Mouse (Mus musculus) T-helper 17 cell (primary cell): ENCODE data around the gene Sde2.

Source experiments
- in situ Hi-C, 2 experiments: fragments of 300-600 bp; cut with MboI, MseI; formaldehyde crosslinking; loops; 1 replicate in 1 of 2; 2 replicates in 1 of 2; pipeline ENCODE4 v1.15.1; 2025; ENCODE audit warnings: high pct_unique_total_duplicates in 2 of 2

Gene Sde2

GRCm38 (mm10) chr1:180850316-180851270 is at the start of gene Sde2:
Sde2 (plus strand) TSS chr1:180851127.
- in situ Hi-C loops = loop anchor here in 1 of 2 experiments (5.0 to 25.0 kb wide), 2 partner anchors 38 to 987 kb away; partner anchors contain the start of genes H3f3a and Lbr

- in situ Hi-C loops = no loop called here
Measured at GRCm38 (mm10) chr1:180801466-180801994, 49.4 kb upstream of the Sde2 start.

DNA sequence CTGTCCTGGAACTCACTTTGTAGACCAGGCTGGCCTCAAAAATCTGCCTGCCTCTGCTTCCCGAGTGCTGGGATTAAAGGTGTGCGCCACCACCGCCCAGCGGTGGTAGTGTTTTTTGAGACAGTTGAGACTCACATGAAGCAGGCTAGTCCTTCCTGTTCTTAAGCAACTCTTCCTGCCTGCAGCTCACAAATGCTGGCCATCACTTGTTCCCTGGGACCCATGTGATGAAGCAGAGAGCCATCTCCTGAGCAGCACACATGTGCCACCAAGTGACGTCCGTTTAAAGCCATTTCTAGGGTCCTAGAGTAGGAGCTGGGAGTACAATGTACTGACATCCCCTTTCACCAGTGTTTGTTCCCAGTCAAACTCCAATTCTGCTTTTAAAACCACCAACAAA is 47.0 kb upstream of the Sde2 start:
- in situ Hi-C loops = no loop called here

- in situ Hi-C loops = loop anchor here in 1 of 2 experiments (5.0 kb wide), 1 partner anchor 42 kb away; no protein-coding TSS in a partner anchor
Measured at GRCm38 (mm10) chr1:180808831-180809230, 42.1 kb upstream of the Sde2 start.

DNA sequence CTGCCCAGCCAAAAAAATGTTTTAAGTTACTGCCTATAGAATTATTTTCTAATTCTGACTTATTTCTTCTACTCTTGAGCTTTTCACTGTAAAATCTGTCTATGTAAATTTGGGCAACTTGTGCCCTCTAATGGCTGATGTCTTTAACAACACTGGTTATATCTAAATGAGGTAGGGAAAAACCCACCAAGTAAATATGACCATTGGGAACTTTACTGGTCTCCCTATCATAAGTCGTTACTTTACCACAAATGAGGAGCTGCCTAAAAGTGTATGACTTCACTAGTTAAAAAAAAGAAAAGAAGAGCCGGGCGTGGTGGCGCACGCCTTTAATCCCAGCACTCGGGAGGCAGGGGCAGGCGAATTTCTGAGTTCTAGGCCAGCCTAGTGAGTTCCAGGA is 40.0 kb upstream of the Sde2 start:
- in situ Hi-C loops = loop anchor here in 1 of 2 experiments (5.0 kb wide), 1 partner anchor 41 kb away; the partner anchor contains the start of gene Sde2

GRCm38 (mm10) chr1:180811596-180812462 is 39.1 kb upstream of the Sde2 start:
- in situ Hi-C loops = loop anchor here in 1 of 2 experiments (5.0 kb wide), 1 partner anchor 40 kb away; the partner anchor contains the start of gene Sde2

- in situ Hi-C loops = loop anchor here in 1 of 2 experiments (5.0 kb wide), 1 partner anchor 40 kb away; the partner anchor contains the start of gene Sde2
Measured at GRCm38 (mm10) chr1:180812463-180813408, 38.2 kb upstream of the Sde2 start.

GRCm38 (mm10) chr1:180813409-180813884 is 37.5 kb upstream of the Sde2 start:
- in situ Hi-C loops = loop anchor here in 1 of 2 experiments (5.0 kb wide), 1 partner anchor 39 kb away; the partner anchor contains the start of gene Sde2

DNA sequence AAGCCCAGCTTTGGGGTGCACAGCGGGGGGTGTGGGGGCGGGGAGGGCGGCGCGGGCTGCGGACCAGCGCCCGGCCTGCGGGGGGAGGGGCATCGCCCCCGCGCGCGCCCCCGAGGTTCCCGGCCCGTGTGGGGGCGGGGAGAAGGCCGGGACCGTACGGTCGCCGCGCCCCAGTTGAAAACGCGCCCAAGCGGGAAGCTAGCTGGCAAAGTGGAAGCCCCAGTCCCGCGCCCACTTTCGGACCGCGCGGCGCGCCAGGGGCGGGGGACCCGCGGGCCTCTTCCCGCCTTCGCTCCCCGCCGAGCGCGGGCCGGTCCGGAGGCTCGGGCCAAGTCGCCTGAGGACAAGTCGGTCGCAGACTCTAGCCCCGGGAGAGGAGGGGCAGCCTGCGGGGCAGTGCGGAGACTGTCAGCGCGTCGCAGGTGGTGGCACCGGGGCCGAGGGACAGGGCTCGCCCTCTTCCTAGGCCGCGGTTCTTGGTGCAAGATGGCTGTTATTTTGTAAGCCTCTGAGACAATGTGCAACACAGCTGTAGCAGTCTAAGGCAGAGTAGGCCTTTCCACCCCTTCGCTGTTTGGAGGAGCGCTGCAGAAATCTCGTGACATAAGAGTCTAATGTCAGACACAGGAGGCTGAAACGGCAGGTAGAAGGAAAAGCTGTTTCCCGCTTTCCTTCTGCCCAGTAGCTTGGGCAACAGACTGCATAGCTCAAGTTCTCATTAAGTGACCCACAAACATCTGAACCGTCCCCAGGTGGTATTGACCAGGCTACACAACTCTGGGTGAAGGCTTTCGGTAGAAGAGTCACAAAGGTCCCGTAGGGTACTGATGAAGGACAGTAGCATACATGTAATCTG is 36.8 kb upstream of the Sde2 start, which contains the start of gene H3f3a:
Gene H3f3a, minus strand, starts transcription at position 59 of the 856 bp plus-strand sequence.
- in situ Hi-C loops = loop anchor here in 1 of 2 experiments (5.0 kb wide), 1 partner anchor 38 kb away; the partner anchor contains the start of gene Sde2

- in situ Hi-C loops = no loop called here
Measured at GRCm38 (mm10) chr1:180815371-180816024, 35.4 kb upstream of the Sde2 start.

DNA sequence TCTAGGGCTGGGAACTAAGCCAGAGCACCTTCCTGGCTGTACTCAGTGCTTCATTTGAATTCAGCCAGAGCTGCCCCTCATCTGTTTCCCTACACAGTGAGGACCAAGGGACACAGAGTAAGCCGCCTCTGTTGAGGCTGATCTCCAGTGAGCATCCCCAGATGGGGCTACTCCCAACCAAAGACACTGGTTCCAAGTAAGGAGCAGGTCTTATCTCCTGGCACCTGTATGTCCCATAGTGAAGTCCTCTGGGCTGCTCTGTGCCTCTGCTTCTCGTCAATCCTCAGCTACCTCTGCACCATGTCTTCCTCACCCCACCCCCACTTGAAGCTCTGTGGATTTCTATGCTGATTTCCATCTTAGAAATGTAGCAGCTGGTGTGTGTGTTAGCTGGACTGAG is 32.9 kb upstream of the Sde2 start:
- in situ Hi-C loops = no loop called here

GRCm38 (mm10) chr1:180821101-180821500 is 29.8 kb upstream of the Sde2 start:
- in situ Hi-C loops = no loop called here

DNA sequence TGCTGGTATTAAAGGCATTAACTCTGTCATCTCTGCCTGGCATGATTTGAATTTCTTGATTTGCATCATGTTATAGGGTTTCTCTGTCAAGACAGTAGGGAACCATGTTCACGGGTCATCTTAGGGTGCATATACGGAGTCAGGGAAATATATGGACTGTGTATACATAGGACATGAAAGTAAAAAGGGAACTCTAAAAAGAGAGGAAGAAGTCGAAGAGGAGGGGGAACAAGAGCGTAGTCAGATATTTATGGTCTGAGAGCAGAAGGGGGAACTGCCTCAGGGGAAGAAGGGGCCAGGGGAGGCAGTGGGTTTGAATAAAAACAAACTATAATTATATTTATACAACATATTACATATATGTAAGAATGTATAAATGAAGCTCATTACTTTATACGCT is 28.7 kb upstream of the Sde2 start:
- in situ Hi-C loops = no loop called here

GRCm38 (mm10) chr1:180823716-180824115 is 27.2 kb upstream of the Sde2 start:
- in situ Hi-C loops = no loop called here

- in situ Hi-C loops = no loop called here
Measured at GRCm38 (mm10) chr1:180824721-180825120, 26.2 kb upstream of the Sde2 start.

DNA sequence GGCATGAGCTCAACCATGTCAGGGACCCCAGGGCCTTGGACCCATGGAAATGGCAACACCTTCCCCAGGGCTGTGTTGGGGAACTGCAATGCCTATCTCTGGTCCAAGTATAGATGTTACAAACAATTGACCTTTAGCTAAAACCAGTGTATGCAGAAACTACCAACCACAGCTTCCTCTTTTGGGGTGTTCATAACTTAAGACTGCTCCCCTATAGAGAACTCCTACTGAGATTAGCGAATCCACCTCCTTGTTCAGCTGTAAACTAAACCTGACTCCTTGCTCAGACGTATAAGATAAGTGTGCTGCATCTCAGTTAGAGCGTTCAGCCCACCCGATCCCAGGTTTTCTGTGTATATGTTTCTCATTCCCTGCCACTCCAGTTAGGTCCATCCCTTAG is 24.3 kb upstream of the Sde2 start:
- in situ Hi-C loops = no loop called here

DNA sequence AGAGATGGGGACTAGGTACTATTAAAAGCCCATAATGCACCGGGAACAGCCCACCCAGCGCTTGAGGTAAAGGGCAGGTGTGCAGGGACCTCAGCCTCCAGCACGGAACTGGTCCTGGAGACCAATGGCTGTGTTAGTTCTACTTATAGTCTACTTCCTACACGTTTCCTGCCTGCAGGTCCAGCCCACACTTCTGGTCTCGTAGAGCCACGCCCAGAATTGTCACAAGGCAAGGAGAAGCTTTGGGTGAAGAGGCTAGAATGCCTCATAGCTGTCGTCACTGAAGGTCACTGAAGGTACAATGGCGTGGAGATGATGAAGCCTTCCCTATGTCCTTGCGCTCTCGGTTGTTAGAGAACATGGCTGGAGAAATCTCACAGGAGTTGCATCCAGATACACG is 21.2 kb upstream of the Sde2 start:
- in situ Hi-C loops = no loop called here

- in situ Hi-C loops = no loop called here
Measured at GRCm38 (mm10) chr1:180830175-180830574, 20.8 kb upstream of the Sde2 start.
